Mouse (Mus musculus) midbrain, embryonic 16.5 days (tissue): ENCODE data around the gene Csrp1. TPM values are rescaled to one million over a fixed set of nuclear protein-coding genes. Genes with fewer than 3 reads are reported as not detected.

Experiments
- ATAC-seq: fragments of 200-750 bp; cut with Nextera tagmentation; 2 replicates; pipeline ENCODE4 v1.8.0; 2017; ENCODE audit warnings: moderate TSS enrichment
- H3K27ac ChIP-seq: fragments of 300-500 bp; sonication (generic); 2 replicates; pipeline ENCODE4 v1.5.1; 2014; ENCODE audit warnings: mild to moderate bottlenecking, low read length, mixed read lengths
- H3K27me3 ChIP-seq: fragments of 300-500 bp; sonication (generic); 2 replicates; pipeline ENCODE4 v1.6.1; 2014; ENCODE audit warnings: low read depth, low read length, mixed read lengths; ENCODE audit not compliant: control insufficient read depth, insufficient read depth
- H3K36me3 ChIP-seq: fragments of 300-500 bp; sonication (generic); 2 replicates; pipeline ENCODE4 v1.6.1; 2014; ENCODE audit warnings: mild to moderate bottlenecking, low read length, moderate library complexity, mixed read lengths; ENCODE audit not compliant: control insufficient read depth, insufficient read depth
- H3K4me1 ChIP-seq: fragments of 300-500 bp; sonication (generic); 2 replicates; pipeline ENCODE4 v1.6.1; 2014; ENCODE audit warnings: mild to moderate bottlenecking, low read length, mixed read lengths; ENCODE audit not compliant: control insufficient read depth, insufficient read depth
- H3K4me2 ChIP-seq: fragments of 300-500 bp; sonication (generic); 2 replicates; pipeline ENCODE4 v1.6.1; 2014; ENCODE audit warnings: mild to moderate bottlenecking, low read length, mixed read lengths
- H3K4me3 ChIP-seq: fragments of 300-500 bp; sonication (generic); 2 replicates; pipeline ENCODE4 v1.5.1; 2014; ENCODE audit warnings: low read depth, mild to moderate bottlenecking, low read length, moderate library complexity, mixed read lengths
- H3K9ac ChIP-seq: fragments of 300-500 bp; sonication (generic); 2 replicates; pipeline ENCODE4 v1.6.1; 2014; ENCODE audit warnings: low read depth, low read length, mixed read lengths
- H3K9me3 ChIP-seq: fragments of 300-500 bp; sonication (generic); replicated peaks from 2 replicates; pipeline ENCODE4 v1.6.1; 2014; ENCODE audit warnings: mild to moderate bottlenecking, low read length, mixed read lengths; ENCODE audit not compliant: control insufficient read depth, poor library complexity, severe bottlenecking
- WGBS: fragments of 180-500 bp; shearing (Covaris S2); extraction: QIAGEN DNeasy Blood & Tissue Kit; methylation state at CpG from one replicate; pipeline ENCODE4 v1.1.7; 2014; 5-methylcytosine and 5-hydroxymethylcytosine counted together
- polyA plus RNA-seq: library from polyadenylated mRNA; unstranded; fragments of >200 nt; fragmentation: Nextera tagmentation; extraction: Ambion mirVana; gene quantifications from 2 replicates; pipeline ENCODE4 v1.2.1, GENCODE M21; 2015

Gene Csrp1
- polyA plus RNA-seq, 1 experiment from 2014 or later, result 13.1 TPM

DNA sequence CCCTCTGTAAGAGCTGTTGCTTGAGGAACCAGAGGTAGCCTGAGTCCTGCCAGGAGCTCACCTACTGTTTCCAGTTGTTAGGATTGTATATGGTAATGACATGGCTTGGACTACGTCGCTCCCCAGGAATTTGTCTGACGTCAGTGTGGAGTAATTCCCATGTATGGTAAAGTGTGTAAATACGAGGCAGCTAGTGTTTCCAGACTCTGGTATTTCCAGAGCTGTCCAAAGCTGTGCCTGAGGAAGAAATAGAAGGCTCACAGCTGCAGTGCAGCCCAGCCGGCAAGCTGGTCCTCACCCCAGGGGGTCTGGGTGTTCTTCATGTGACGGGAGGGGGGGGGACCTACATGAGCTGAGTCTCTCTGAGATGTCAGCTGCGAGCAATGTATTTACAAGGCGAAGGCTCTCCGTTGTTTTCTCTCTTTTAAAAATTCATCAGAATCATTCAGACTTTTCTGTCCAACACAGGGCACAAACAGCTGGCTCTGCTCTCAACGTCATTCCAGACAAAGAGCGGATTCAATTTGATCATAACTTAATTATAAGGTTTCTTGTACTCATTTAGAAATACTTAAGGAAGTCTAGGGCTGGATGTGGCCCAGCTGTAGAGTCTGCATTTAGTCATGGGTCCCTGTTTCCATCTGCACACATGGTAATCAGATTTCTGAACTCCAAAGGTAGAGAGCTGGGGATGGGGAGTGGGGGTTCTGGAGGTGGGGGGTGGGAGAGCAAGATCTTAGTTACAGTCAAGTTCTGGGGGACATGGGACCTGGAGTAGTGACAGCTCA is 12.2 kb downstream of the Csrp1 start:
- Histone ChIP-seq H3K27me3 (no peaks in the 10 kb centered on the region), H3K9ac (no peak overlapping the region), H3K9me3 (no peaks in the 10 kb centered on the region), H3K4me1 (peaks cover 5% of the 10 kb centered on the region; the same call in 1 of the 2 replicates), H3K4me3 (no peak overlapping the region), H3K36me3 (no peaks in the 10 kb centered on the region), H3K27ac (no peak overlapping the region), H3K4me2 (no peak overlapping the region)
- WGBS, result 42% methylated on average over 11 of the region's 11 CpGs
- no peak for ATAC-seq

GRCm38 (mm10) chr1:135734225-135734937 is 14.5 kb downstream of the Csrp1 start:
- peak; percentile 80 for ATAC-seq
- H3K27ac ChIP-seq, result no peak overlapping the region
- H3K9ac ChIP-seq, result no peak overlapping the region
- peaks cover 2% of the 10 kb centered on the region; the same call in 1 of the 2 replicates for H3K4me1 ChIP-seq
- 38% methylated on average over 6 of the region's 7 CpGs for WGBS
- no peaks in the 10 kb centered on the region for H3K27me3 ChIP-seq
- H3K36me3 ChIP-seq, result no peaks in the 10 kb centered on the region
- no peaks in the 10 kb centered on the region for H3K9me3 ChIP-seq
- no peak overlapping the region for H3K4me2 ChIP-seq
- no peak overlapping the region for H3K4me3 ChIP-seq

DNA sequence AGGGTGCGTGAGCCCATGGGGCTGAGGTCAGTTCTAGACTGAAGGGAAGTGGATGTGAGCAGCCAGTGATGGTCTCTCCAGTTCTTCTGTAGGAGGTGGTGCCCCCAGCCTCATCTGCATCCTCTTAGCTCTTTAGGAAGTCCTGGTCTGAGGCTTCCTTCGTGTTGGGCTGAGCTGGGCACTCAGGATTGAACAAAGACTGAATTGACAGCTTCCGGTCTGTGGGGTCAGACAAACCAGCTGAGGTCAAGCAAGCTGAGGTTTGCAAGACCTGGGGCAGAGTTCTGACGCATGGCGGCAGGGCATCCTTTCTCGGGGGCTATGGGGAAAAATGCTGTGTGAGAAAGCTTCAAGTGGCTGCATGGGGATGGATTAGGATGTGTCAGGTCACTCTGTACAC is 15.6 kb downstream of the Csrp1 start:
- 44% methylated on average over 6 of the region's 6 CpGs for WGBS
- Histone ChIP-seq H3K27ac (no peak overlapping the region), H3K4me3 (no peak overlapping the region), H3K4me2 (no peak overlapping the region), H3K36me3 (no peaks in the 10 kb centered on the region), H3K27me3 (no peaks in the 10 kb centered on the region), H3K4me1 (no peaks in the 10 kb centered on the region; the same call in 1 of the 2 replicates), H3K9me3 (no peaks in the 10 kb centered on the region), H3K9ac (no peak overlapping the region)
- no peak for ATAC-seq

GRCm38 (mm10) chr1:135744987-135745386 is 25.1 kb downstream of the Csrp1 start:
- no peak overlapping the region for H3K4me2 ChIP-seq

DNA sequence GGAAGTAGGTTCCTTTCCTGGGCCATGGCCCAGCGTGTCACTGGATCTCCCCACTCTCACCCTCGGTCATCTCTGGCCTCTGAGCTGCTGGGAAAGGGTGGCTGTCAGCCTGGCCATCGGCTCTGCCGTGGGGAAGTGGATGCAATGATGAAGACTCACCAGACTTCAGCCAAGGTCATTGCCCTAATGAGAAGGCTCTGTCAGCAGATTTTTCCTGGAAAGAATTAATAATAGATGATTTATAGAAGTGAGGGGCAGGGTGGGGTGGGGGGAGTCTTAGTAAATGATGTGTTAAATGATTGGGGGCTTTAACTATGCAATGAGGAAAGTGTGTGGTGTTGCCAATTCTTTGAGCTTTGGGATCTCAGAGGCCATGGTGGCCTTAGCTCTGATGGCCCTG is 26.4 kb downstream of the Csrp1 start:
- ATAC-seq, result no peak
- Histone ChIP-seq H3K36me3 (no peaks in the 10 kb centered on the region), H3K9ac (no peak overlapping the region), H3K4me3 (no peak overlapping the region), H3K4me1 (no peaks in the 10 kb centered on the region; the same call in 1 of the 2 replicates), H3K27me3 (no peaks in the 10 kb centered on the region), H3K9me3 (no peaks in the 10 kb centered on the region), H3K27ac (no peak overlapping the region), H3K4me2 (no peak overlapping the region)
- WGBS, result 91% methylated on average over 4 of the region's 4 CpGs

More at GRCm38 (mm10) chr1:135744987-135745386, 25.1 kb downstream of the Csrp1 start:
- Histone ChIP-seq H3K27ac (no peak overlapping the region), H3K9ac (no peak overlapping the region), H3K4me3 (no peak overlapping the region), H3K27me3 (no peaks in the 10 kb centered on the region), H3K9me3 (no peaks in the 10 kb centered on the region), H3K4me1 (peaks cover 3% of the 10 kb centered on the region; the same call in 1 of the 2 replicates), H3K36me3 (no peaks in the 10 kb centered on the region)
- 95% methylated on average over 7 of the region's 7 CpGs for WGBS
- no peak for ATAC-seq

DNA sequence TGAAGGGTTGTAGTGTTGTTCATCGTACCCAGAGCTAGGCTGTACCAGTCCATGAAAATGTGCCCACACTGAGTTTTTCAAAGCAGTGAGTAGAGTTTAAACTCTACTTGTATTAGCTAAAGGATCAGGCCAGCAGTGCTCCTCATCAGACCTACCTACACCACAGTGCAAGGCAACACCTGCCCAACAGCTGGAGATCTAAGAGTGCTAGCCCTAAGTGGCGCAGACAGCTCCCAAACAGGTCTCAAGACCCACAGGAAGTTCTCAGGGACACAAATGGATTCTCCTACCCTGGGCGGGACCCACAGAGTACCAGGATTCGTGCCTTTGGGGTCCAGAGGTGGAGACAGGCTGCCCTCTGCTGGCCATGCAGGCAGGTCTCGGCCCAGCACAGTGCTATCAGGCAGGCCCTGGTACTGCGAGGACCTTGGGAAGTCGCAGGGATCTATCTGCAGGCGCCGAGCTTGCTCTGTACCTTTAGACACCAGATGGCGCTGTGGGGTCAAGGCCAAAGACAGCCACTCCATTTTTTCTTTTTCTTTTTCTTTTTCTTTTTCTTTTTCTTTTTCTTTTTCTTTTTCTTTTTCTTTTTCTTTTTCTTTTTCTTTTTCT is 33.0 kb downstream of the Csrp1 start:
- Histone ChIP-seq H3K4me2 (no peak overlapping the region), H3K9me3 (no peaks in the 10 kb centered on the region), H3K36me3 (no peaks in the 10 kb centered on the region), H3K9ac (no peak overlapping the region), H3K4me3 (no peak overlapping the region), H3K27ac (no peak overlapping the region), H3K27me3 (no peaks in the 10 kb centered on the region), H3K4me1 (no peaks in the 10 kb centered on the region)
- peak; percentile 98 for ATAC-seq
- 12% methylated on average over 10 of the region's 10 CpGs for WGBS

DNA sequence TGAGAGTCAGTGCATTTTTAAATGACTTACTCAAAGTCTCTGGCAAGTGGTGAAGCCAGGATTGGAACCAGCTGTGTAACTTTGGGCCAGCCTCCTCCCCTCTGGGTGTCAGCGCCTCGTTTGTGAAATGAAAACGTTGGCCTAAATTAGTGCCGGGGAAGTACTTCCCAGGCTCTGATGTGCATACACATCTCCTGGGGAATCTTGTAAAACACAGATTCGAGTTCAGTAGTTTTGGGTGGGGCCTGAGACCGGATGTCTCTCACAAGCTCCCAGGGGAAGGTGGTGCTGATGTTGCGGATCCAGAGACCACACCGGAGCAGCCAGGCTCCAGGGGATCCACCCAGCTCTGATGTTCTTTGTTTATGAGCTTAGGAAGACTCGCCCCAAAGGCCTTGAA is 35.4 kb downstream of the Csrp1 start:
- whole genome bisulfite sequencing, result 70% methylated on average over 9 of the region's 9 CpGs
- Histone ChIP-seq H3K27me3 (no peaks in the 10 kb centered on the region), H3K27ac (no peak overlapping the region), H3K4me1 (no peaks in the 10 kb centered on the region), H3K9me3 (no peaks in the 10 kb centered on the region), H3K4me3 (no peak overlapping the region), H3K9ac (no peak overlapping the region), H3K4me2 (no peak overlapping the region), H3K36me3 (no peaks in the 10 kb centered on the region)
- ATAC-seq, result no peak

GRCm38 (mm10) chr1:135755913-135756312 is 36.1 kb downstream of the Csrp1 start:
- Histone ChIP-seq H3K36me3 (no peaks in the 10 kb centered on the region), H3K4me1 (no peaks in the 10 kb centered on the region), H3K9me3 (no peaks in the 10 kb centered on the region), H3K4me3 (no peak overlapping the region), H3K4me2 (no peak overlapping the region), H3K27me3 (no peaks in the 10 kb centered on the region), H3K27ac (no peak overlapping the region), H3K9ac (no peak overlapping the region)
- ATAC-seq, result no peak
- 86% methylated on average over 3 of the region's 3 CpGs for WGBS

DNA sequence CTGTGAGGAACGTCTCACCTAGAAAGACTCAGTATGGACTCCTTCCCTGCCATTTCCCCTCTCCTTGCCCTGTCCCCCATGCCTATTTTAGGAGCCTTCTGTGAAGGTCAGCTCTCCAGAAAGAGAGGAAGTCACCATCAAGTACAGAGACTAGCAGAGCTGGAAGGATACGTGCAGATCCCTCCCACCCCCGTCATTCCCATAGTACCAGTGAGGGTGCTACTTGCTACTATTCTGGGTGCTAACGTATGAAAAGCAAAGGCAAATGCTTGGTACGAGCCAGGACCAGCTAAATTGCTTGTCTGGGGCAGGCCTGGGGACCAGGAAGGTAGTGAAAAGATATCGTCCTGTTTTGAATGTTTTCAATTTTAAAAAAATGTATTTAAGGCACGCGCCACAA is 37.4 kb downstream of the Csrp1 start:
- Histone ChIP-seq H3K36me3 (no peaks in the 10 kb centered on the region), H3K27ac (no peak overlapping the region), H3K9ac (no peak overlapping the region), H3K27me3 (no peaks in the 10 kb centered on the region), H3K9me3 (no peaks in the 10 kb centered on the region), H3K4me2 (no peak overlapping the region), H3K4me1 (no peaks in the 10 kb centered on the region), H3K4me3 (no peak overlapping the region)
- no peak for ATAC-seq
- WGBS, result 78% methylated on average over 8 of the region's 8 CpGs
